Mouse (Mus musculus) liver, embryonic 11.5 days (tissue): ENCODE data around the gene Rnf123. TPM values are rescaled to one million over a fixed set of nuclear protein-coding genes. Genes with fewer than 3 reads are reported as not detected.

Source experiments
- ATAC-seq: fragments of 200-750 bp; cut with Nextera tagmentation; replicated peaks from 2 replicates; pipeline ENCODE4 v1.8.0; 2017; ENCODE audit warnings: moderate number of reproducible peaks, mild to moderate bottlenecking, moderate TSS enrichment, moderate library complexity; ENCODE audit not compliant: low FRiP score
- DNase-seq: peaks from one replicate; pipeline ENCODE4 v3.0.0-alpha.2; 2017; ENCODE audit warnings: low spot score
- H3K27ac ChIP-seq: fragments of 300-500 bp; sonication (generic); 2 replicates; pipeline ENCODE4 v1.5.1; 2014; ENCODE audit warnings: mild to moderate bottlenecking, low read depth, low read length, control low read depth
- H3K27me3 ChIP-seq: fragments of 300-500 bp; sonication (generic); replicated peaks from 2 replicates; pipeline ENCODE4 v1.6.1; 2014; ENCODE audit warnings: low read length, mixed read lengths; ENCODE audit not compliant: control insufficient read depth, insufficient read depth
- H3K36me3 ChIP-seq: fragments of 300-500 bp; sonication (generic); 2 replicates; pipeline ENCODE4 v1.6.1; 2014; ENCODE audit warnings: mild to moderate bottlenecking, low read length, moderate library complexity, mixed read lengths; ENCODE audit not compliant: control insufficient read depth, insufficient read depth
- H3K4me1 ChIP-seq: fragments of 300-500 bp; sonication (generic); replicated peaks from 2 replicates; pipeline ENCODE4 v1.6.1; 2014; ENCODE audit warnings: low read length, mixed read lengths; ENCODE audit not compliant: control insufficient read depth, insufficient read depth
- H3K4me2 ChIP-seq: fragments of 300-500 bp; sonication (generic); 2 replicates; pipeline ENCODE4 v1.6.1; 2014; ENCODE audit warnings: mild to moderate bottlenecking, control low read depth, moderate library complexity
- H3K4me3 ChIP-seq: fragments of 300-500 bp; sonication (generic); 2 replicates; pipeline ENCODE4 v1.5.1; 2014; ENCODE audit warnings: low read depth, low read length, control low read depth
- H3K9ac ChIP-seq: fragments of 300-500 bp; sonication (generic); 2 replicates; pipeline ENCODE4 v1.6.1; 2014; ENCODE audit warnings: low read depth, low read length, control low read depth
- H3K9me3 ChIP-seq: fragments of 300-500 bp; sonication (generic); 2 replicates; pipeline ENCODE4 v1.6.1; 2016; ENCODE audit warnings: low read length, inconsistent platforms, mixed read lengths; ENCODE audit not compliant: control insufficient read depth
- WGBS: fragments of 180-500 bp; shearing (Covaris S2); extraction: QIAGEN DNeasy Blood & Tissue Kit; methylation state at CpG from one replicate; pipeline ENCODE4 v1.1.7; 2014; 5-methylcytosine and 5-hydroxymethylcytosine counted together
- polyA plus RNA-seq: library from polyadenylated mRNA; unstranded; fragments of >200 nt; fragmentation: Nextera tagmentation; extraction: Ambion mirVana; gene quantifications from 2 replicates; pipeline ENCODE4 v1.2.1, GENCODE M21; 2014

Gene Rnf123
- polyA plus RNA-seq, 1 experiment from 2014 or later, result 59.1 TPM

- peak; percentile 53 for ATAC-seq
- no peaks in the 10 kb centered on the region for H3K27me3 ChIP-seq
- DNase-seq, result peak; percentile 86
- no peaks in the 10 kb centered on the region for H3K9me3 ChIP-seq
- H3K9ac ChIP-seq, result peak within 1 kb of the TSS; percentile 11; the same call in 1 of the 2 replicates
- H3K4me1 ChIP-seq, result peaks cover 25% of the 10 kb centered on the region
- H3K27ac ChIP-seq, result peak within 1 kb of the TSS; percentile 60; the same call in 1 of the 2 replicates
- peak within 1 kb of the TSS; percentile 45 for H3K4me2 ChIP-seq
- peaks cover 37% of the 10 kb centered on the region for H3K36me3 ChIP-seq
- peak within 1 kb of the TSS; percentile 26 for H3K4me3 ChIP-seq
- 58% methylated on average over 20 of the region's 20 CpGs for WGBS
These were observed 30.1 kb downstream of the Rnf123 start, which contains the start of gene Amigo3 for GRCm38 (mm10) chr9:108052885-108053664. Gene Amigo3 (plus strand): TSS chr9:108053159.

- Histone ChIP-seq H3K36me3 (peaks cover 33% of the 10 kb centered on the region), H3K4me3 (no peak overlapping the region), H3K4me1 (peaks cover 32% of the 10 kb centered on the region), H3K27ac (0 out of 2 replicates have a peak overlapping the region, but pooled peaks have one; percentile 60), H3K27me3 (no peaks in the 10 kb centered on the region), H3K9ac (0 out of 2 replicates have a peak overlapping the region, but pooled peaks have one; percentile 11), H3K9me3 (no peaks in the 10 kb centered on the region), H3K4me2 (no peak overlapping the region)
- 67% methylated on average over 7 of the region's 7 CpGs for WGBS
- ATAC-seq (no peak), DNase-seq (no peak)
These were observed 30.7 kb downstream of the Rnf123 start for GRCm38 (mm10) chr9:108052411-108052810.

- Histone ChIP-seq H3K27me3 (no peaks in the 10 kb centered on the region), H3K9ac (no peak overlapping the region), H3K4me2 (no peak overlapping the region), H3K36me3 (peaks cover 33% of the 10 kb centered on the region), H3K4me3 (no peak overlapping the region), H3K9me3 (no peaks in the 10 kb centered on the region), H3K4me1 (peaks cover 37% of the 10 kb centered on the region), H3K27ac (no peak overlapping the region)
- DNase-seq (no peak), ATAC-seq (no peak)
- 82% methylated on average over 4 of the region's 4 CpGs for WGBS
These were observed 31.3 kb downstream of the Rnf123 start for GRCm38 (mm10) chr9:108051931-108052220.

DNA sequence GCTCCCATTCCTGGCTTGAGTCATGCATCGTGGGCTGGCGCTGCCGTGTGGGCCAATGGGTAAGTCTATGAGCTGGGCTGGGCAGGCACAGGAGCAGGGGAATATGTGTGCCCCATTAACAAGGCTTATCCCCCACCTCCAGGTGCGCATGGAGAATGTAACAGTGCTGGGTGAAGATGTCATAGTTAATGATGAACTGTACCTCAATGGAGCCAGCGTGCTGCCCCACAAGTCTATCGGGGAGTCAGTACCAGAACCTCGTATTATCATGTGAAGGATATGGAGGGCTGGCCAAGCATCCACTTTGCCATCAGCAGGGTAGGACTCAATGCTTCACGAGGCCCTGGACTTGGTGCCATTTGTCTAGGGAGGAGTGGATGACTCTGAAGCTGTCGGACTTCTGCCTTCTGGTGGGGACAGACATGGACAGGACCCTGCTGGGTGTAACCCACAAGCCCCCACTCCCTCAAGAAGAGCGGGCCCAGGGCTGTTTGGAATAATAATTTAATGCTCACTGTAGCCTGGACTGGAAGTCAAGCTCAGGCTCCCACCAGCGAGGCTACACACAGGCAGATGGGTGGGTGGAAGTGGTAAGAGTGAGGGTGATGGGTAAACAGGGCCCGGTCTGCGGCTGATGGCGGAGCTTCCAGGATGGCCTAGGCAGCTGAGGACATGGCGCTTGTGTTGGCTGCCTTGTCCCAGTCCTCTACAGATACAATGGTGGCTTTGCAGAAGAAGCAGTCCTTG, 31.8 kb downstream of the Rnf123 start:
- 90% methylated on average over 15 of the region's 15 CpGs for WGBS
- H3K36me3 ChIP-seq, result peaks cover 29% of the 10 kb centered on the region
- no peak overlapping the region for H3K9ac ChIP-seq
- DNase-seq (no peak), ATAC-seq (no peak)
- H3K4me2 ChIP-seq, result no peak overlapping the region
- peaks cover 41% of the 10 kb centered on the region for H3K4me1 ChIP-seq
- no peak overlapping the region for H3K4me3 ChIP-seq
- no peaks in the 10 kb centered on the region for H3K27me3 ChIP-seq
- no peaks in the 10 kb centered on the region for H3K9me3 ChIP-seq
- no peak overlapping the region for H3K27ac ChIP-seq

- peak overlapping the region; percentile 91 for H3K4me3 ChIP-seq
- H3K9me3 ChIP-seq, result no peaks in the 10 kb centered on the region
- H3K36me3 ChIP-seq, result peaks cover 28% of the 10 kb centered on the region
- peak overlapping the region; percentile 79 for H3K9ac ChIP-seq
- H3K4me1 ChIP-seq, result peaks cover 41% of the 10 kb centered on the region
- ATAC-seq (no peak), DNase-seq (no peak)
- peak overlapping the region; percentile 52 for H3K27ac ChIP-seq
- 41% methylated on average over 15 of the region's 15 CpGs for WGBS
- peak overlapping the region; percentile 68 for H3K4me2 ChIP-seq
- H3K27me3 ChIP-seq, result no peaks in the 10 kb centered on the region
These were observed 33.4 kb downstream of the Rnf123 start for GRCm38 (mm10) chr9:108049561-108050251.

GRCm38 (mm10) chr9:108049016-108049455, 34.1 kb downstream of the Rnf123 start, which contains the start of gene Gmppb:
Gene Gmppb (plus strand): TSS chr9:108049242.
- Histone ChIP-seq H3K4me3 (peak within 1 kb of the TSS; percentile 91), H3K27me3 (no peaks in the 10 kb centered on the region), H3K36me3 (peaks cover 29% of the 10 kb centered on the region), H3K9me3 (no peaks in the 10 kb centered on the region), H3K27ac (peak within 1 kb of the TSS; percentile 52), H3K4me1 (peaks cover 41% of the 10 kb centered on the region), H3K9ac (peak within 1 kb of the TSS; percentile 79), H3K4me2 (peak within 1 kb of the TSS; percentile 68)
- DNase-seq (peak; percentile 91), ATAC-seq (peak; percentile 92)
- under 1% methylated on average over 37 of the region's 39 CpGs for WGBS

DNA sequence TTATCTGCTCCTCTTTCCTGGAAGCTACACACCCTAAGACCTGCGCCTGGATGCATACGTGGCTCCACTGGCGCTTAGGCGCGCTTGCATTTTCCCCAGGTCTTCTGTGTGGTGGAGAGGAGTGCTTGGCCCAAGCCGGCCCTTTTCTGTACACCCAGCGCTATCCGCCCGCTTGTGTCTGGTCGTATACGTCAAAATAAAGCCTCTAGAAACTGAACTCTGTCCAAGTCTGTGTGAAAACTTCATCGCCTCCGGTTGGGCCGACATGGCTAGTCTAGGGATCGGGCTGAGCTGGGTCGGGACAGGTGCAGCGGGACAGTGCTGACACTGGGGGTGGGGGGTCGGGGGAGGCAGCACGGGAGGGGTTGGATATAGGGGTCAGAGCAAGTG, 34.6 kb downstream of the Rnf123 start:
- WGBS, result 1% methylated on average over 19 of the region's 19 CpGs
- H3K4me1 ChIP-seq, result peaks cover 41% of the 10 kb centered on the region
- DNase-seq, result no peak

More for the DNA sequence above, 34.6 kb downstream of the Rnf123 start:
- peak overlapping the region; percentile 91 for H3K4me3 ChIP-seq
- ATAC-seq, result peak; percentile 12
- peak overlapping the region; percentile 68 for H3K4me2 ChIP-seq
- H3K9me3 ChIP-seq, result no peaks in the 10 kb centered on the region
- H3K27me3 ChIP-seq, result no peaks in the 10 kb centered on the region
- peak overlapping the region; percentile 42 for H3K9ac ChIP-seq
- H3K27ac ChIP-seq, result peak overlapping the region; percentile 44
- H3K36me3 ChIP-seq, result peaks cover 28% of the 10 kb centered on the region
